Mouse (Mus musculus) limb, embryonic 14.5 days (tissue): ENCODE data around the gene Cdk11b. TPM values are rescaled to one million over a fixed set of nuclear protein-coding genes. Genes with fewer than 3 reads are reported as not detected.

Source experiments
- ATAC-seq: fragments of 200-750 bp; cut with Nextera tagmentation; 2 replicates; pipeline ENCODE4 v1.8.0; 2017; ENCODE audit warnings: low read depth, moderate number of reproducible peaks, moderate TSS enrichment; ENCODE audit not compliant: low FRiP score
- DNase-seq: peaks from one replicate; pipeline ENCODE4 v3.0.0-alpha.2; 2015; ENCODE audit warnings: low spot score
- H3K27ac ChIP-seq: fragments of 300-500 bp; sonication (generic); replicated peaks from 2 replicates; pipeline ENCODE4 v1.5.1; 2014; ENCODE audit warnings: low read depth, mild to moderate bottlenecking, low read length, moderate library complexity, mixed read lengths
- H3K27me3 ChIP-seq: fragments of 300-500 bp; sonication (generic); 2 replicates; pipeline ENCODE4 v1.6.1; 2014; ENCODE audit warnings: low read length, mixed read lengths; ENCODE audit not compliant: control insufficient read depth, insufficient read depth
- H3K36me3 ChIP-seq: fragments of 300-500 bp; sonication (generic); 2 replicates; pipeline ENCODE4 v1.6.1; 2014; ENCODE audit warnings: mild to moderate bottlenecking, low read length, moderate library complexity, mixed read lengths; ENCODE audit not compliant: control insufficient read depth, insufficient read depth
- H3K4me1 ChIP-seq: fragments of 300-500 bp; sonication (generic); 2 replicates; pipeline ENCODE4 v1.6.1; 2014; ENCODE audit warnings: antibody characterized with exemption, low read length, mixed read lengths; ENCODE audit not compliant: control insufficient read depth, insufficient read depth
- H3K4me2 ChIP-seq: fragments of 300-500 bp; sonication (generic); replicated peaks from 2 replicates; pipeline ENCODE4 v1.6.1; 2014; ENCODE audit warnings: low read depth, mild to moderate bottlenecking, low read length, moderate library complexity; ENCODE audit not compliant: severe bottlenecking
- H3K4me3 ChIP-seq: fragments of 300-500 bp; sonication (generic); replicated peaks from 2 replicates; pipeline ENCODE4 v1.5.1; 2014; ENCODE audit warnings: low read length
- H3K9ac ChIP-seq: fragments of 300-500 bp; sonication (generic); 2 replicates; pipeline ENCODE4 v1.6.1; 2014; ENCODE audit warnings: mild to moderate bottlenecking, low read depth, low read length, moderate library complexity; ENCODE audit not compliant: severe bottlenecking
- H3K9me3 ChIP-seq: fragments of 300-500 bp; sonication (generic); 2 replicates; pipeline ENCODE4 v1.6.1; 2016; ENCODE audit warnings: low read length; ENCODE audit not compliant: control insufficient read depth
- POLR2A ChIP-seq: fragments of 200-500 bp; IDR thresholded peaks from 2 replicates; pipeline ENCODE4 v1.8.0; 2012; ENCODE audit warnings: inconsistent platforms, mild to moderate bottlenecking, moderate library complexity, borderline replicate concordance; ENCODE audit not compliant: insufficient read depth, insufficient read length; ENCODE audit errors: extremely low read depth
- WGBS: fragments of 180-500 bp; shearing (Covaris S2); extraction: QIAGEN DNeasy Blood & Tissue Kit; methylation state at CpG from one replicate; pipeline ENCODE4 v1.1.7; 2014; 5-methylcytosine and 5-hydroxymethylcytosine counted together
- polyA plus RNA-seq, 2 experiments: library from polyadenylated mRNA; depleted of rRNA in 1 of 2; stranded (reverse) in 1 of 2; unstranded in 1 of 2; fragments of >200 nt; fragmentation: Nextera tagmentation in 1 of 2; extraction: Ambion mirVana in 1 of 2; gene quantifications; 2 replicates each; pipeline versions ENCODE4 v1.2.1 to v1.2.3; 2012 to 2014

The Cdk11b gene
- polyA plus RNA-seq, 2 experiments, result 53.9 to 65.6 TPM

DNA sequence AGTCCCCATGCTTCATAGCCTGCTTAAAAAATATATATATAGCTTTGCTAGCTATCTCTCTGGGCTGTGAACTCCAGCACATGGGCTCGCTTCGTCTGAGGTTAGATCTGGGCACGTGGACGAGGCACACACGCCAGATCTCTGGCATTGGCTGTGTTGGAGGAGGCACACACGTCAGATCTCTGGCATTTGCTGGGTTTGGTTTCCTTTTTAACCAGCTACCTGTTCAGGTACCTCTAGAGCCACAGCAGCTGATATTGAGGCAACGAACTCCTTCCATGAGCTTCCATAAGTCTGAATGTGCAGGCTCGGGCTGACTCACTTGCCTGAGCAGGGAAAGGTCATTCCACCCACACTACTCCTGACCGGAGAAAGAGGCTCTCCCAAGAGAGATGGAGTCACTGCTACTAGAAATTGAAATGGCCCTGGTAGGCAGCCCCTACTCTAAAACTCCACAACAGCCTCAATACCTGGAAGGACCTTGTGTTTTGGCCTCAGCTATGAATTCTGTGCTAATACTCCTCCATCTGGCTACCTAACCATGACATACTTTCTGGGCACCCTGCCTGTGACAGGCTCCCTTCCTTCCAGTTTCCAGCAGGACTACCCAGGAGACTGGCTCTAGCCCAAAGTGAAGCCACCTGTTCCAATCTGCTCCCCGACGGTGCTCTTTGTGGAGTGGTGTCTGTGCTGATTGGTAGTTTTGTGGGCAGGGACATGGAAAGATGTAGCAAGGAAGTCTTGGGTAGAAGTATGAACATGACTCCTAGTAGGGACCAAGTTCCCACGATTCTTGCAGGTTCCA lies 66.1 kb downstream of the Cdk11b start:
- Histone ChIP-seq H3K9ac (no peak overlapping the region), H3K4me2 (no peak overlapping the region), H3K4me3 (no peak overlapping the region), H3K36me3 (no peaks in the 10 kb centered on the region), H3K27ac (no peak overlapping the region), H3K9me3 (no peaks in the 10 kb centered on the region), H3K27me3 (peaks cover 4% of the 10 kb centered on the region; the same call in 1 of the 2 replicates), H3K4me1 (peaks cover 8% of the 10 kb centered on the region)
- ATAC-seq (no peak), DNase-seq (no peak)
- TF ChIP-seq POLR2A, result no peak
- 81% methylated on average over 12 of the region's 12 CpGs for WGBS

DNA sequence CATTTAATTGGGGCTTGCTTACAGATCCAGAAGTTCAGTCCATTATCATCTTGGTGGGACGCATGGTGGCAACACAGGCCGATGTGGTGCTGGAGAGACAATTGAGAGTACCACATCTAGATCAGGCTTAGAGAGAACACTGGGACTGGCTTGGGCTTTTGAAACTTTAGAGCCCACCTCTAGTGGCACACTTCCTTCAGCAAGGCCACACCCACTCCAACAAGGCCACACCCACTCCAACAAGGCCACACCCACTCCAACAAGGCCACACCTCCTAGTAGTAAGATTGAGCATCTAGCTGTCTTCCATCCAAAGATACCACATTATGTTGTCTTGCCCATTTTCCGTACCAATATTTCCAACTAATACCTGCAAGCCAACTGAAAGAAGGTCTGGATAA lies 67.8 kb downstream of the Cdk11b start:
- Histone ChIP-seq H3K4me3 (no peak overlapping the region), H3K4me2 (no peak overlapping the region), H3K36me3 (no peaks in the 10 kb centered on the region; the same call in 1 of the 2 replicates), H3K27ac (no peak overlapping the region), H3K9me3 (no peaks in the 10 kb centered on the region), H3K27me3 (peaks cover 4% of the 10 kb centered on the region; the same call in 1 of the 2 replicates), H3K9ac (no peak overlapping the region), H3K4me1 (peaks cover 13% of the 10 kb centered on the region)
- 92% methylated on average over 3 of the region's 3 CpGs for WGBS
- no peak for DNase-seq
- no peak for ATAC-seq
- TF ChIP-seq POLR2A, result no peak

DNA sequence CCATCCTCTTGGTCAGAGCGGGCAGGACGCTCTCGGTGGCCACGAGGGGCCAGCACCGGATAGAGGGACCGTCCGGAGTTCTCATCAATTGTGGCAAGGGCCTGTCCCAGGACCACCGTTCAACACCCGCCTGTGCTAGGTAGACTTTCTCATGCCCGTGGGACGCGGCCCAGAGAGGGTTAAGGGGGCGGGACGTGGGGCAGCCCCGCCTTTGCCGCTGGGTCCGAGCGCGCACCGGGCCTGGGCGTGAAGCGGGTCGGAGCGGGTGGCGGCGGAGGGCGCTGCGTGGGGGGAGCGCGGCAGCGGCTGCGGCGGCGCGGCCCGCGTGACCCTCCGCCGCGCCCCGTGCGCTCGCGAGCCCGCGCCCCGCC lies 69.4 kb downstream of the Cdk11b start, which contains the start of gene Fndc10:
Fndc10 (plus strand) TSS at position 232 of the 371 bp plus-strand sequence.
- under 1% methylated on average over 20 of the region's 47 CpGs for WGBS
- H3K27me3 ChIP-seq, result peaks cover 4% of the 10 kb centered on the region; the same call in 1 of the 2 replicates
- H3K9ac ChIP-seq, result peak within 1 kb of the TSS; percentile 81
- peak within 1 kb of the TSS; percentile 96 for H3K4me2 ChIP-seq
- H3K4me3 ChIP-seq, result peak within 1 kb of the TSS; percentile 69
- H3K9me3 ChIP-seq, result no peaks in the 10 kb centered on the region
- no peak for TF ChIP-seq POLR2A
- H3K36me3 ChIP-seq, result no peaks in the 10 kb centered on the region; the same call in 1 of the 2 replicates
- ATAC-seq (peak; percentile 86), DNase-seq (peak; percentile 47)
- peak within 1 kb of the TSS; percentile 76 for H3K27ac ChIP-seq
- H3K4me1 ChIP-seq, result peaks cover 13% of the 10 kb centered on the region

DNA sequence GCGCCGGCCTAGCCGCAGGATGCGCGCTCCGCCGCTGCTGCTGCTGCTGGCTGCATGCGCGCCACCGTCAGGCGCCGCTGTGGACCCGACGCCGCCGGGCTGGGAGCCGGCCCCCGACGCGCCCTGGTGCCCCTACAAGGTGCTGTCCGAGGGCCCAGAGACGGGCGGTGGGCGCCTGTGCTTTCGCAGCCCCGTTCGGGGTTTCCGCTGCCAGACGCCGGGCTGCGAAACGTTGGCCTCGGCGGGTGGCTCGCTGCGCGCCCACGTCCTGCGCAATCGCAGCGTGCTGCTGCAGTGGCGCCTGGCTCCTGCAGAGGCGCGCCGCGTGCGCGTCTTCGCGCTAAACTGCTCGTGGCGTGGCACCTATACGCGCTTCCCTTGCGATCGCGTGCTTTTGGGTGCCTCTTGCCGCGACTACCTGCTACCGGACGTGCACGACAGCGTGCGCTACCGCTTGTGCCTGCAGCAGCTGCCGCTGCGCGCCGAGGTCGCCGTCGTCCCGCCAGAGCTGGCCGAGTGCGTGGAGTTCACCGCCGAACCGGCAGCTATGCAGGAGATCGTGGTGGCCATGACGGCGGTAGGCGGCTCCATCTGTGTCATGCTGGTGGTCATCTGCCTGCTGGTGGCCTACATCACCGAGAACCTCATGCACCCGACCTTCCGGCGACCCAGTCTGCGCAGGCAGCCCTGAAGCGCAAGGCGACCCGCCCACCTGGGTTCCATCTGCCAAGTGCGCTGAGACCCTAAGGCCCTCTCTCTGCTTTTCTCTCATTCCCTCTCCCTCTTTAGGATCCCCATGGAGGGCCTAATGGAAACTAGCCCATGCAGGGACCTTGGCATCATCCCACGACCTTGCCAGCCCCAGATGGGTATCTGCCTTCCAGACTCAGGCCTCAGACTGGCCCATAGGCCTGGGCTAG lies 70.1 kb downstream of the Cdk11b start:
- peaks cover 13% of the 10 kb centered on the region for H3K4me1 ChIP-seq
- under 1% methylated on average over 90 of the region's 92 CpGs for WGBS
- H3K9me3 ChIP-seq, result no peaks in the 10 kb centered on the region
- ATAC-seq (peak; percentile 87), DNase-seq (peak; percentile 63)
- peak overlapping the region; percentile 81 for H3K9ac ChIP-seq
- H3K27me3 ChIP-seq, result peaks cover 4% of the 10 kb centered on the region; the same call in 1 of the 2 replicates
- peak overlapping the region; percentile 96 for H3K4me2 ChIP-seq
- 0 out of 2 replicates have a peak, but pooled peaks have one; percentile 29 for TF ChIP-seq POLR2A
- H3K36me3 ChIP-seq, result no peaks in the 10 kb centered on the region; the same call in 1 of the 2 replicates
- H3K27ac ChIP-seq, result peak overlapping the region; percentile 76
- H3K4me3 ChIP-seq, result peak overlapping the region; percentile 69
